Mouse (Mus musculus): ENCODE data around the gene Actb. TPM values are rescaled to one million over a fixed set of nuclear protein-coding genes. Genes with fewer than 3 reads are reported as not detected.
A peak's percentile ranks its signal among the peaks of the same experiment; 100 is the strongest.
"Not testable (repeated sequence)": the region's sequence is repeated elsewhere in the genome, so short reads cannot be mapped to it uniquely, and the experiment has no call there.

Actb gene
- polyA plus RNA-seq, 1 experiment: 2,590 TPM

GRCm38 (mm10) chr5:142898316-142898715, 8.2 kb downstream of the Actb start:
- Histone ChIP-seq H3K4me1 (ENCODE audit: control insufficient read depth, insufficient read depth, low read length) (peaks cover 15% of the 10 kb centered on the region), H3K27ac (ENCODE audit: insufficient read depth, low read length) (no peak overlapping the region), H3K4me3 (ENCODE audit: insufficient read depth, low read length) (no peak overlapping the region)
- no peak for TF ChIP-seq POLR2A (IDR thresholded peaks at IDR 0.05; ENCODE audit: extremely low read depth, insufficient read depth, low read length)
- no peak for TF ChIP-seq CTCF (IDR thresholded peaks at IDR 0.05; ENCODE audit: extremely low read depth, insufficient read depth, low read length)

GRCm38 (mm10) chr5:142897568-142898248, 8.8 kb downstream of the Actb start:
- TF ChIP-seq CTCF (IDR thresholded peaks at IDR 0.05; ENCODE audit: extremely low read depth, insufficient read depth, low read length) (no peak), POLR2A (IDR thresholded peaks at IDR 0.05; ENCODE audit: extremely low read depth, insufficient read depth, low read length) (no peak)
- no peak overlapping the region for H3K27ac ChIP-seq (ENCODE audit: insufficient read depth, low read length)
- no peak overlapping the region for H3K4me3 ChIP-seq (ENCODE audit: insufficient read depth, low read length)

GRCm38 (mm10) chr5:142896713-142897112, 9.8 kb downstream of the Actb start:
- TF ChIP-seq POLR2A (IDR thresholded peaks at IDR 0.05; ENCODE audit: extremely low read depth, insufficient read depth, low read length) (no peak), CTCF (IDR thresholded peaks at IDR 0.05; ENCODE audit: extremely low read depth, insufficient read depth, low read length) (no peak)
- H3K4me3 ChIP-seq (ENCODE audit: insufficient read depth, low read length): no peak overlapping the region
- H3K4me1 ChIP-seq (ENCODE audit: control insufficient read depth, insufficient read depth, low read length): peaks cover 11% of the 10 kb centered on the region
- H3K27ac ChIP-seq (ENCODE audit: insufficient read depth, low read length): no peak overlapping the region

More at GRCm38 (mm10) chr5:142897568-142898248, 8.8 kb downstream of the Actb start:
- peaks cover 15% of the 10 kb centered on the region for H3K4me1 ChIP-seq (ENCODE audit: control insufficient read depth, insufficient read depth, low read length)

GRCm38 (mm10) chr5:142896192-142896591, 10.4 kb downstream of the Actb start:
- H3K4me1 ChIP-seq (ENCODE audit: control insufficient read depth, insufficient read depth, low read length): peaks cover 8% of the 10 kb centered on the region
- no peak for TF ChIP-seq CTCF (IDR thresholded peaks at IDR 0.05; ENCODE audit: extremely low read depth, insufficient read depth, low read length)
- no peak for TF ChIP-seq POLR2A (IDR thresholded peaks at IDR 0.05; ENCODE audit: extremely low read depth, insufficient read depth, low read length)
- no peak overlapping the region for H3K27ac ChIP-seq (ENCODE audit: insufficient read depth, low read length)
- no peak overlapping the region for H3K4me3 ChIP-seq (ENCODE audit: insufficient read depth, low read length)

- no peak for TF ChIP-seq CTCF (IDR thresholded peaks at IDR 0.05; ENCODE audit: extremely low read depth, insufficient read depth, low read length)
- peak; percentile 75; the same call in 1 of the 2 replicates for TF ChIP-seq POLR2A (IDR thresholded peaks at IDR 0.05; ENCODE audit: extremely low read depth, insufficient read depth, low read length)
- Histone ChIP-seq H3K27ac (ENCODE audit: insufficient read depth, low read length) (peak within 1 kb of the TSS; percentile 11; the same call in 1 of the 2 replicates), H3K4me3 (ENCODE audit: insufficient read depth, low read length) (peak within 1 kb of the TSS; percentile 65), H3K4me1 (ENCODE audit: control insufficient read depth, insufficient read depth, low read length) (peaks cover 3% of the 10 kb centered on the region)
These were observed 11.5 kb downstream of the Actb start, which contains the start of gene Fbxl18 for GRCm38 (mm10) chr5:142894918-142895613. Fbxl18 (minus strand) TSS chr5:142895421.

- H3K4me3 ChIP-seq (ENCODE audit: insufficient read depth, low read length): no peak overlapping the region
- H3K4me1 ChIP-seq (ENCODE audit: control insufficient read depth, insufficient read depth, low read length): no peaks in the 10 kb centered on the region
- no peak overlapping the region for H3K27ac ChIP-seq (ENCODE audit: insufficient read depth, low read length)
- no peak for TF ChIP-seq POLR2A (IDR thresholded peaks at IDR 0.05; ENCODE audit: extremely low read depth, insufficient read depth, low read length)
These were observed 15.2 kb downstream of the Actb start for GRCm38 (mm10) chr5:142891396-142891795.

GRCm38 (mm10) chr5:142887533-142887932, 19.0 kb downstream of the Actb start:
- not testable (repeated sequence) for H3K4me1 ChIP-seq (ENCODE audit: control insufficient read depth, insufficient read depth, low read length); H3K4me3 ChIP-seq (ENCODE audit: insufficient read depth, low read length); H3K27ac ChIP-seq (ENCODE audit: insufficient read depth, low read length)

- H3K27ac ChIP-seq (ENCODE audit: insufficient read depth, low read length): no peak overlapping the region
- TF ChIP-seq POLR2A (IDR thresholded peaks at IDR 0.05; ENCODE audit: extremely low read depth, insufficient read depth, low read length) (no peak), CTCF (IDR thresholded peaks at IDR 0.05; ENCODE audit: extremely low read depth, insufficient read depth, low read length) (no peak)
These were observed 19.8 kb downstream of the Actb start for GRCm38 (mm10) chr5:142886761-142887160.

GRCm38 (mm10) chr5:142886181-142886580, 20.4 kb downstream of the Actb start:
- Histone ChIP-seq H3K4me1 (ENCODE audit: control insufficient read depth, insufficient read depth, low read length) (peaks cover 3% of the 10 kb centered on the region; the same call in 1 of the 2 replicates), H3K4me3 (ENCODE audit: insufficient read depth, low read length) (no peak overlapping the region), H3K27ac (ENCODE audit: insufficient read depth, low read length) (no peak overlapping the region)
- TF ChIP-seq POLR2A (IDR thresholded peaks at IDR 0.05; ENCODE audit: extremely low read depth, insufficient read depth, low read length) (no peak), CTCF (IDR thresholded peaks at IDR 0.05; ENCODE audit: extremely low read depth, insufficient read depth, low read length) (no peak)

More at GRCm38 (mm10) chr5:142886761-142887160, 19.8 kb downstream of the Actb start:
- H3K4me1 ChIP-seq (ENCODE audit: control insufficient read depth, insufficient read depth, low read length): no peaks in the 10 kb centered on the region
- H3K4me3 ChIP-seq (ENCODE audit: insufficient read depth, low read length): no peak overlapping the region

- Histone ChIP-seq H3K4me1 (ENCODE audit: control insufficient read depth, insufficient read depth, low read length) (peaks cover 7% of the 10 kb centered on the region), H3K4me3 (ENCODE audit: insufficient read depth, low read length) (no peak overlapping the region), H3K27ac (ENCODE audit: insufficient read depth, low read length) (no peak overlapping the region)
- TF ChIP-seq POLR2A (IDR thresholded peaks at IDR 0.05; ENCODE audit: extremely low read depth, insufficient read depth, low read length) (no peak), CTCF (IDR thresholded peaks at IDR 0.05; ENCODE audit: extremely low read depth, insufficient read depth, low read length) (no peak)
These were observed 24.1 kb downstream of the Actb start for GRCm38 (mm10) chr5:142882471-142882870.

All from cortical plate, adult 2 months (tissue).